Mouse (Mus musculus) embryonic facial prominence, embryonic 14.5 days (tissue): ENCODE measurements around the gene Zfyve9. TPM values are rescaled to one million over a fixed set of nuclear protein-coding genes. Genes with fewer than 3 reads are reported as not detected.
A peak's percentile ranks its signal among the peaks of the same experiment; 100 is the strongest.
"Not testable (repeated sequence)": the region's sequence is repeated elsewhere in the genome, so short reads cannot be mapped to it uniquely, and the experiment has no call there.

Source experiments
- ATAC-seq: fragments of 200-750 bp; cut with Nextera tagmentation; 2 replicates; pipeline ENCODE4 v1.8.0; 2017; ENCODE audit warnings: low read depth, moderate number of reproducible peaks, moderate TSS enrichment
- DNase-seq: peaks from one replicate; pipeline ENCODE4 v3.0.0-alpha.2; 2015; ENCODE audit warnings: low spot score
- H3K27ac ChIP-seq: fragments of 300-500 bp; sonication (generic); replicated peaks from 2 replicates; pipeline ENCODE4 v1.5.1; 2014; ENCODE audit warnings: low read depth, mild to moderate bottlenecking, low read length, moderate library complexity
- H3K27me3 ChIP-seq: fragments of 300-500 bp; sonication (generic); replicated peaks from 2 replicates; pipeline ENCODE4 v1.6.1; 2014; ENCODE audit warnings: low read length; ENCODE audit not compliant: control insufficient read depth, insufficient read depth
- H3K36me3 ChIP-seq: fragments of 300-500 bp; sonication (generic); 2 replicates; pipeline ENCODE4 v1.6.1; 2014; ENCODE audit warnings: low read length, mixed read lengths; ENCODE audit not compliant: control insufficient read depth, insufficient read depth
- H3K4me1 ChIP-seq: fragments of 300-500 bp; sonication (generic); 2 replicates; pipeline ENCODE4 v1.6.1; 2014; ENCODE audit warnings: antibody characterized with exemption, low read length; ENCODE audit not compliant: control insufficient read depth, insufficient read depth
- H3K4me2 ChIP-seq: fragments of 300-500 bp; sonication (generic); 2 replicates; pipeline ENCODE4 v1.6.1; 2014; ENCODE audit warnings: low read depth, mild to moderate bottlenecking, low read length, moderate library complexity, mixed read lengths
- H3K4me3 ChIP-seq: fragments of 300-500 bp; sonication (generic); 2 replicates; pipeline ENCODE4 v1.5.1; 2014; ENCODE audit warnings: low read depth, mild to moderate bottlenecking, low read length
- H3K9ac ChIP-seq: fragments of 300-500 bp; sonication (generic); 2 replicates; pipeline ENCODE4 v1.6.1; 2014; ENCODE audit warnings: low read depth, mild to moderate bottlenecking, low read length, moderate library complexity, mixed read lengths
- H3K9me3 ChIP-seq: fragments of 300-500 bp; sonication (generic); 2 replicates; pipeline ENCODE4 v1.6.1; 2016; ENCODE audit warnings: low read length; ENCODE audit not compliant: control insufficient read depth
- WGBS: fragments of 180-500 bp; shearing (Covaris S2); extraction: QIAGEN DNeasy Blood & Tissue Kit; methylation state at CpG from one replicate; pipeline ENCODE4 v1.1.7; 2014; 5-methylcytosine and 5-hydroxymethylcytosine counted together
- polyA plus RNA-seq: library from polyadenylated mRNA; unstranded; fragments of >200 nt; fragmentation: Nextera tagmentation; extraction: Ambion mirVana; gene quantifications from 2 replicates; pipeline ENCODE4 v1.2.1, GENCODE M21; 2014

Gene Zfyve9
- polyA plus RNA-seq, 1 experiment from 2014 or later: 4.7 TPM

DNA sequence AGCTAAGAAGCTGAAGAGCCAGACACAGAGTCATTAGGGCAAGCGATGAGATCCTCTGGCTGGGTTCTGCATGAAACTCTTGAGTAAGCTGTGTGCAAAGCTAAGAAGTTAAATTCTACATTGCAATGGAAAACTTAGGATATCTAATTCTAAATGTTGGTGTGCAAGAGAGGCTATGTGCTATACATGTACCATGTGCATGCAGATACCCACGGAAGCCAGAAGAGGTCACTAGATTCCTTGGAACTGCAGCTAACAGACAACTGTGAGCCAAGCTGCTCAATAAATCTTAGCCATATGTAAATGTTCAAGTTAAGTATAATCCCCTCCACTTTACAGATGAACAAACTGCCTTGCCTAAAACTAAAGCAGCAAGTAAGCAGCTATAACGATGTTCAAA, 83.7 kb downstream of the Zfyve9 start:
- WGBS: 60% methylated on average over 3 of the region's 3 CpGs
- Histone ChIP-seq H3K36me3 (peaks cover 9% of the 10 kb centered on the region), H3K4me3 (no peak overlapping the region), H3K9me3 (no peaks in the 10 kb centered on the region), H3K4me2 (no peak overlapping the region), H3K27me3 (no peaks in the 10 kb centered on the region), H3K27ac (no peak overlapping the region), H3K9ac (no peak overlapping the region), H3K4me1 (no peaks in the 10 kb centered on the region)
- ATAC-seq: no peak
- DNase-seq: peak; percentile 65

DNA sequence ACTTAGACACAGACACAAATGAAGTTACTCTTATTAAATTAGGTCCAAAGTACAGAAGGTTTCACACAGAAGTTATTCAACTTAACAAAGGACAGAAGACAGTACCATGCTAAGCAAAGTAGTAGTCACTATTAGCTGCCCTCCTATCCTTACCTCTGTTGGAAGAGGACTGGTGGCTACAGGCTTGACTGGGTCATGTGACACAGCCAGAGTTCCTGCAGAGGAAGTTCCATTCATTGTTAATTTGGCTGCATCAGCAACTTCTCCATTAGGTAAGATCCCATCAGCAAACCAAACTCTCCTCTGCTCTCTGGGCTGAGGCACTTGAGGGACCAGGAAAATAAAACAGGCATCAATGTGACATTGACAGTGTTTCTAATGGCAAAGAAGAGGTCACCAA, 89.1 kb downstream of the Zfyve9 start:
- no peaks in the 10 kb centered on the region for H3K4me1 ChIP-seq
- H3K9me3 ChIP-seq: no peaks in the 10 kb centered on the region
- peaks cover 57% of the 10 kb centered on the region for H3K36me3 ChIP-seq
- no peak overlapping the region for H3K4me3 ChIP-seq
- ATAC-seq (no peak), DNase-seq (no peak)
- H3K4me2 ChIP-seq: no peak overlapping the region
- H3K9ac ChIP-seq: no peak overlapping the region
- H3K27me3 ChIP-seq: no peaks in the 10 kb centered on the region
- no peak overlapping the region for H3K27ac ChIP-seq

DNA sequence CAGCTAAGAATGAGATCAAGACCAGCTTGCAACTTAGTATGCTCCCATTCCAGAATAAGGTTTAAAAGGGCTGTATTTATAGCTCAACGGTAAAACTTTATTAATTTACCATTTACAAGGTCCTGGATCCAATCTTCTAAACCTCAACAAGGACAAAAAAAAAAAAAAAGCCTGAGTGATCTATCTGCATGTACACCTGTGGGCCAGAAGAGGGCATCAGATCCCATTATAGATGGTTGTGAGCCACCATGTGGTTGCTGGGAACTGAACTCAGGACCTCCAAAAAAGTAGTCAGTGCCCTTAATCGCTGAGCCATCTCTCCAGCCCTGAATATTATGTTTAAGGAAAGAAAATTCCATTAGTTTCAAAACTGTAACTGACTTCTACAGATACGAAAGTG, 90.1 kb downstream of the Zfyve9 start:
- no peak overlapping the region for H3K9ac ChIP-seq
- 96% methylated on average over 3 of the region's 3 CpGs for WGBS
- ATAC-seq: no peak

DNA sequence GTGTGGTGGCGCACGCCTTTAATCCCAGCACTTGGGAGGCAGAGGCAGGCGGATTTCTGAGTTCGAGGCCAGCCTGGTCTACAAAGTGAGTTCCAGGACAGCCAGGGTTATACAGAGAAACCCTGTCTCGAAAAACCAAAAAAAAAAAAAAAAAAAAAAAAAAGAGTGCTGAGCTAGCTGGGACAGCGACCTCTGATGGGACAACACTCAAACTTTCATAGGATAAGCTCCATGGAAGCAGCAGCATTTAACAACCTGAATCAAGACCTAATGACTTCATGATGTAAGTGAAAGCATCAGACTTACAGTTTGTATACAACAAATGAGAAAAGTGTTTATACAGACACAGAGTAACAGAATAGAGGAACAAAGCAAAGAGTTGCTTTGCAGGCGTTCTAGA, 93.5 kb downstream of the Zfyve9 start:
- ATAC-seq, H3K4me3 ChIP-seq, H3K4me2 ChIP-seq, H3K9me3 ChIP-seq, H3K27me3 ChIP-seq, H3K4me1 ChIP-seq, H3K27ac ChIP-seq, DNase-seq, H3K9ac ChIP-seq: not testable (repeated sequence)
- 89% methylated on average over 6 of the region's 7 CpGs for WGBS
- peaks cover 70% of the 10 kb centered on the region for H3K36me3 ChIP-seq

More for the DNA sequence above, 90.1 kb downstream of the Zfyve9 start:
- Histone ChIP-seq H3K27me3 (no peaks in the 10 kb centered on the region), H3K9me3 (no peaks in the 10 kb centered on the region), H3K4me2 (no peak overlapping the region), H3K27ac (no peak overlapping the region), H3K36me3 (peaks cover 62% of the 10 kb centered on the region), H3K4me3 (no peak overlapping the region), H3K4me1 (no peaks in the 10 kb centered on the region)
- no peak for DNase-seq

DNA sequence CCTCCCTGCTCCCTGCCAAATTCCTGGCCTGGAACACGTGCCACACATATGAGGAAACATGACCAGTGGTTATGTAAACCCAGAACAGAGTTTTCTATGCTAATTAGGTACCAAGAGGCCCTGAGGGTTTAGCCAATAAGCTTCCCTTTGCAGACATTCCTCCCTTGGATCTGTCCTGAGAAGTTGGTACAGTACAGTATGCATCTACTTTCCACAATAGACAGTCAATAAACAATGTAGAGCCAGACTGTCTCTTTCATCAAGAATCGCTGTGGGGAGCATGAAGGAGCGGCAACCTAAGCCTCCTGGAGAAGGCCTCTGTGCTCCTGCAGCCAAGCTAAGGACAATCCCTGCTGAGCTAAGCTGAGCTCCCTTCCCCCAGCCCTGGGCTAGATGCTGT, 94.4 kb downstream of the Zfyve9 start:
- H3K9ac ChIP-seq: no peak overlapping the region
- no peaks in the 10 kb centered on the region for H3K9me3 ChIP-seq
- H3K4me1 ChIP-seq: no peaks in the 10 kb centered on the region
- H3K4me3 ChIP-seq: no peak overlapping the region
- ATAC-seq (no peak), DNase-seq (no peak)
- H3K27me3 ChIP-seq: no peaks in the 10 kb centered on the region
- 49% methylated on average over 3 of the region's 3 CpGs for WGBS
- H3K27ac ChIP-seq: no peak overlapping the region
- H3K36me3 ChIP-seq: peaks cover 64% of the 10 kb centered on the region
- H3K4me2 ChIP-seq: no peak overlapping the region

DNA sequence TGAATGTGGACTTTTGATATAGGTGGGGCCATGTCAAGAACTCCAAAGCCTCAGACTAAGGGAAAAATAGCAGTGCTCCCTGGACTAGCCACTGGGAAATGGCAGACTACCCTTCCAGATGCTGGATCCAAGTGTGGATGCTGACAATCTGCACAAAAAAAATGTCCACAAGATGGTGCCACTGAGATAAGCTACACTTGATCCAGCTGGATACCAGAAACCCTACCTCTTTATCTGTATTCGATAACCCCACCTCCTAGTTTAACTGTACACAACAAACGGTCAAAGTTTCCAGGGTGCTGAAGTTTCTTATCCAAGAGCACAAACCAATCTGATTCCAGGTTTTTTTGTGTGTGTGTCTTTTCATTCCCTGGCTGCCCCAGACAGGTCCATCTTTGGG, 116.2 kb downstream of the Zfyve9 start:
- Histone ChIP-seq H3K36me3 (peaks cover 26% of the 10 kb centered on the region), H3K4me3 (no peak overlapping the region), H3K4me1 (no peaks in the 10 kb centered on the region), H3K27me3 (no peaks in the 10 kb centered on the region), H3K4me2 (no peak overlapping the region), H3K9me3 (no peaks in the 10 kb centered on the region), H3K27ac (no peak overlapping the region), H3K9ac (no peak overlapping the region)
- 66% methylated on average over 2 of the region's 2 CpGs for WGBS
- ATAC-seq (no peak), DNase-seq (peak; percentile 49)

DNA sequence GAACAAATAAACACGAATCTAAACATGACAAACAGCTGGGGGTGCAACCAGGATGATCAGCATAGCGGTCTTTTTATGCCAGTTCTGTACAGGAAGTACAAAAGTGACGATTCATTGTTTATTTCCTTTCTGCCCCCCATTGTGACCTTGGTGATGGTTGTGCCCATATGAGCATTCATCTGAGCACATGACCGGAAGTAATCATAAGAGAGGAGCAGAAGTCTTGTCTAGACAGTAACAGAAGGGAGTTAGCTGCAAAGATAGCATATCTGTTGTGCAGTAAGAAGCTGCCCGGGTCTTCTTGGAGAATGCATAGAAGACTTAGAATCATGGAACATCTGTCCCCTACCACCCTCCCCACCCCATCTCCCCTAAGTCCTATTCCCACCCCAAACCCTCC, 141.8 kb downstream of the Zfyve9 start:
- H3K4me2 ChIP-seq: no peak overlapping the region
- H3K27ac ChIP-seq: no peak overlapping the region
- H3K4me1 ChIP-seq: no peaks in the 10 kb centered on the region
- H3K9ac ChIP-seq: no peak overlapping the region
- 84% methylated on average over 5 of the region's 5 CpGs for WGBS
- H3K27me3 ChIP-seq: no peaks in the 10 kb centered on the region
- H3K4me3 ChIP-seq: no peak overlapping the region
- peaks cover 79% of the 10 kb centered on the region for H3K36me3 ChIP-seq
- no peaks in the 10 kb centered on the region for H3K9me3 ChIP-seq
- no peak for ATAC-seq
- DNase-seq: no peak

DNA sequence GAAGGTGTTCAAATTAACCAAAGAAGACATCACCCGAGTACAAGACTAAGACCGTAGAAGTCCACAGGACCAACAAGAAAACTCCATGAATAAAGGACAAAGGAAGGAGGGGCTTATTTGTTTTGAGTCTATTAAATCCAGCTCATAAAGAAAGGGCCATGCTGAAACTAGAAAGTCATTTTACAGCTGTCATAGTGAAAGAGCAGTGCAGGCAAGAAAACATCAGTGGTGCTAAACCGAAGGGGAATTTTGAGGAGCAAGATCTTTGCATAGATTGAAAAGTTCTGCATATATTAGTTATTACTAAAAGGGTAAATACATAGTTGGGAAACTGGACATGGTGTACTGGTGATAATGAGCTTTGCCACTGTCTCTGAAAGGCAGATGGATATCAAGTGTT, 142.9 kb downstream of the Zfyve9 start:
- 90% methylated on average over 3 of the region's 3 CpGs for WGBS
- no peak for ATAC-seq
- no peak overlapping the region for H3K27ac ChIP-seq
- no peaks in the 10 kb centered on the region for H3K27me3 ChIP-seq
- no peak overlapping the region for H3K9ac ChIP-seq
- H3K4me2 ChIP-seq: no peak overlapping the region
- peaks cover 79% of the 10 kb centered on the region for H3K36me3 ChIP-seq
- no peak for DNase-seq
- H3K4me3 ChIP-seq: no peak overlapping the region
- no peaks in the 10 kb centered on the region for H3K9me3 ChIP-seq
- no peaks in the 10 kb centered on the region for H3K4me1 ChIP-seq

DNA sequence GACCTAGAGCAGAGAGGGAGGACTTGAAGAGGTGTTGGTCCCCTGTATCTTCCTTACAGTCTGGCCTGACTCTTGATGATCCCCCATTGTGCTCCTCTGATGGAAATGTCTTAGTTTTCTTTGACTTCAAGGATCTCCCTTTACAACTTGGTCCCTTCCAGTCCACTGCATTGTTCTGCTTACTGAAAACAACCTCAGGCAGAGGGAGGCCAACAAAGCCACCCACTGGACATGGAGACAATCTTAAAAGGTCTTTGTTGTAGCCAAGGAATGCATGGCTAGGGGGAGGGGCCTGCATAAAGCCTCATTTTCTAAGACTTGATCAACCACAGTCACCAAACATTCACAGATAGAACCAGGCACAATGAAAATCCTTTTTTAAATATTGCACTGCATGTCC, 145.5 kb downstream of the Zfyve9 start:
- ATAC-seq: no peak
- H3K4me2 ChIP-seq: no peak overlapping the region
- H3K27me3 ChIP-seq: no peaks in the 10 kb centered on the region
- H3K4me3 ChIP-seq: no peak overlapping the region
- H3K4me1 ChIP-seq: no peaks in the 10 kb centered on the region
- peaks cover 85% of the 10 kb centered on the region for H3K36me3 ChIP-seq
- no peaks in the 10 kb centered on the region for H3K9me3 ChIP-seq
- no peak overlapping the region for H3K27ac ChIP-seq
- H3K9ac ChIP-seq: no peak overlapping the region
- no peak for DNase-seq
